Mouse (Mus musculus) adrenal gland, postnatal 14 days (tissue): ENCODE data around the gene Zbtb32. TPM values are rescaled to one million over a fixed set of nuclear protein-coding genes. Genes with fewer than 3 reads are reported as not detected.

Source experiments
- DNase-seq: peaks from one replicate; pipeline ENCODE4 v3.0.0; 2021; ENCODE audit warnings: mixed read lengths
- long read RNA-seq, 2 experiments: library from polyadenylated mRNA; stranded (forward); transcript quantifications; one replicate each; pipeline ENCODE4 v2.0.0; 2021
- total RNA-seq: library from RNA; stranded (reverse); gene quantifications from 2 replicates; pipeline ENCODE4 v1.2.3, GENCODE M21; 2021

Zbtb32 gene
- total RNA-seq: 0.85 and 1.1 TPM in 2 replicates
- long read RNA-seq, experiment 1, partial matches to known transcripts: 1 of 1 reads
- long read RNA-seq, experiment 1, other reads (novel, unspliced or antisense): 0 of 1 reads
- long read RNA-seq, experiment 2, partial matches to known transcripts: 1 of 1 reads
- long read RNA-seq, experiment 2, other reads (novel, unspliced or antisense): 0 of 1 reads

- DNase-seq: no peak
These were observed at the start of gene Zbtb32 for GRCm38 (mm10) chr7:30598786-30599185. Gene Zbtb32, minus strand, starts transcription at chr7:30598909.

GRCm38 (mm10) chr7:30639083-30639482 is 40.4 kb upstream of the Zbtb32 start:
- DNase-seq: no peak

- no peak for DNase-seq
These were observed 37.7 kb upstream of the Zbtb32 start for GRCm38 (mm10) chr7:30636395-30636794.

GRCm38 (mm10) chr7:30635752-30636151 is 37.0 kb upstream of the Zbtb32 start, which contains the start of gene Etv2:
Gene Etv2, minus strand, starts transcription at chr7:30635852.
- no peak for DNase-seq

GRCm38 (mm10) chr7:30634621-30635020 is 35.9 kb upstream of the Zbtb32 start:
- peak; percentile 83 for DNase-seq

GRCm38 (mm10) chr7:30633762-30634412 is 35.2 kb upstream of the Zbtb32 start:
- DNase-seq: no peak

- DNase-seq: no peak
These were observed 30.3 kb upstream of the Zbtb32 start for GRCm38 (mm10) chr7:30629013-30629412.

- DNase-seq: no peak
These were observed 27.9 kb upstream of the Zbtb32 start for GRCm38 (mm10) chr7:30626647-30627046.

- DNase-seq: peak; percentile 93
These were observed 27.0 kb upstream of the Zbtb32 start, which contains the start of gene Cox6b1 for GRCm38 (mm10) chr7:30625530-30626384. Gene Cox6b1, minus strand, starts transcription at chr7:30626151.

- peak; percentile 53 for DNase-seq
These were observed 20.5 kb upstream of the Zbtb32 start for GRCm38 (mm10) chr7:30619202-30619601.

- DNase-seq: no peak
These were observed 19.9 kb upstream of the Zbtb32 start for GRCm38 (mm10) chr7:30618658-30619057.

- peak; percentile 79 for DNase-seq
These were observed 16.5 kb upstream of the Zbtb32 start for GRCm38 (mm10) chr7:30615049-30615760.

- DNase-seq: no peak
These were observed 15.7 kb upstream of the Zbtb32 start for GRCm38 (mm10) chr7:30614454-30614853.

GRCm38 (mm10) chr7:30613529-30614112 is 14.9 kb upstream of the Zbtb32 start:
- DNase-seq: peak; percentile 83

- no peak for DNase-seq
These were observed 14.1 kb upstream of the Zbtb32 start, which contains the start of gene Upk1a for GRCm38 (mm10) chr7:30612654-30613402. Gene Upk1a, minus strand, starts transcription at chr7:30612847.

- no peak for DNase-seq
These were observed 11.3 kb upstream of the Zbtb32 start for GRCm38 (mm10) chr7:30610043-30610442.

GRCm38 (mm10) chr7:30608476-30608875 is 9.8 kb upstream of the Zbtb32 start:
- DNase-seq: no peak

GRCm38 (mm10) chr7:30607706-30608309 is 9.1 kb upstream of the Zbtb32 start:
- DNase-seq: peak; percentile 81

- DNase-seq: no peak
These were observed 6.2 kb upstream of the Zbtb32 start for GRCm38 (mm10) chr7:30604944-30605343.

GRCm38 (mm10) chr7:30604424-30604823 is 5.7 kb upstream of the Zbtb32 start:
- no peak for DNase-seq

GRCm38 (mm10) chr7:30602583-30602982 is 3.9 kb upstream of the Zbtb32 start:
- no peak for DNase-seq
